Mouse (Mus musculus): Measurements from ENCODE around the gene Ube2n. TPM values are rescaled to one million over a fixed set of nuclear protein-coding genes. Genes with fewer than 3 reads are reported as not detected.

Ube2n gene
- polyA plus RNA-seq, 1 experiment: 301 TPM

- TF ChIP-seq POLR2A (IDR thresholded peaks at IDR 0.05; ENCODE audit: insufficient read depth, low read length) (no peak), CTCF (IDR thresholded peaks at IDR 0.05; ENCODE audit: low read depth, low read length) (peak; percentile 35), EP300 (IDR thresholded peaks at IDR 0.05; ENCODE audit: insufficient read depth, low read depth, low read length) (no peak)
- Histone ChIP-seq H3K4me1 (ENCODE audit: control insufficient read depth, insufficient read depth, low read length) (peaks cover 2% of the 10 kb centered on the region), H3K9me3 (replicated peaks; ENCODE audit: control insufficient read depth, insufficient read depth, low read length, poor library complexity, severe bottlenecking) (no peaks in the 10 kb centered on the region), H3K27ac (ENCODE audit: insufficient read depth, low read length) (no peak overlapping the region), H3K36me3 (ENCODE audit: control insufficient read depth, insufficient read depth, low read length, poor library complexity, severe bottlenecking) (peaks cover 24% of the 10 kb centered on the region), H3K9ac (ENCODE audit: low read depth, poor library complexity, severe bottlenecking) (no peak overlapping the region), H3K4me3 (ENCODE audit: low read depth, low read length) (no peak overlapping the region), H3K27me3 (ENCODE audit: control insufficient read depth, insufficient read depth, low read length, poor library complexity, severe bottlenecking) (no peaks in the 10 kb centered on the region)
Measured at GRCm38 (mm10) chr10:95555866-95556265, 40.9 kb downstream of the Ube2n start.

- no peak overlapping the region for H3K4me3 ChIP-seq (ENCODE audit: low read depth, low read length)
- H3K27ac ChIP-seq (ENCODE audit: insufficient read depth, low read length): no peak overlapping the region
- no peak overlapping the region for H3K9ac ChIP-seq (ENCODE audit: low read depth, poor library complexity, severe bottlenecking)
- TF ChIP-seq CTCF (IDR thresholded peaks at IDR 0.05; ENCODE audit: low read depth, low read length) (peak; percentile 49), POLR2A (IDR thresholded peaks at IDR 0.05; ENCODE audit: insufficient read depth, low read length) (no peak)
- H3K36me3 ChIP-seq (ENCODE audit: control insufficient read depth, insufficient read depth, low read length, poor library complexity, severe bottlenecking): peaks cover 21% of the 10 kb centered on the region
- no peaks in the 10 kb centered on the region for H3K9me3 ChIP-seq (replicated peaks; ENCODE audit: control insufficient read depth, insufficient read depth, low read length, poor library complexity, severe bottlenecking)
- peaks cover 2% of the 10 kb centered on the region for H3K4me1 ChIP-seq (ENCODE audit: control insufficient read depth, insufficient read depth, low read length)
- H3K27me3 ChIP-seq (ENCODE audit: control insufficient read depth, insufficient read depth, low read length, poor library complexity, severe bottlenecking): no peaks in the 10 kb centered on the region
Measured at GRCm38 (mm10) chr10:95557337-95557828, 42.4 kb downstream of the Ube2n start.

- no peak for TF ChIP-seq POLR2A (IDR thresholded peaks at IDR 0.05; ENCODE audit: insufficient read depth, low read length)
- TF ChIP-seq CTCF (IDR thresholded peaks at IDR 0.05; ENCODE audit: low read depth, low read length): no peak
- no peak for TF ChIP-seq EP300 (IDR thresholded peaks at IDR 0.05; ENCODE audit: insufficient read depth, low read depth, low read length)
- Histone ChIP-seq H3K9ac (ENCODE audit: low read depth, poor library complexity, severe bottlenecking) (no peak overlapping the region), H3K4me3 (ENCODE audit: low read depth, low read length) (no peak overlapping the region), H3K9me3 (replicated peaks; ENCODE audit: control insufficient read depth, insufficient read depth, low read length, poor library complexity, severe bottlenecking) (no peaks in the 10 kb centered on the region), H3K4me1 (ENCODE audit: control insufficient read depth, insufficient read depth, low read length) (peaks cover 2% of the 10 kb centered on the region), H3K27me3 (ENCODE audit: control insufficient read depth, insufficient read depth, low read length, poor library complexity, severe bottlenecking) (no peaks in the 10 kb centered on the region), H3K27ac (ENCODE audit: insufficient read depth, low read length) (no peak overlapping the region), H3K36me3 (ENCODE audit: control insufficient read depth, insufficient read depth, low read length, poor library complexity, severe bottlenecking) (peaks cover 19% of the 10 kb centered on the region)
Measured at GRCm38 (mm10) chr10:95559426-95559825, 44.5 kb downstream of the Ube2n start.

- H3K4me1 ChIP-seq (ENCODE audit: control insufficient read depth, insufficient read depth, low read length): peaks cover 2% of the 10 kb centered on the region
- H3K4me3 ChIP-seq (ENCODE audit: low read depth, low read length): 0 out of 2 replicates have a peak overlapping the region, but pooled peaks have one; percentile 12
- H3K36me3 ChIP-seq (ENCODE audit: control insufficient read depth, insufficient read depth, low read length, poor library complexity, severe bottlenecking): peaks cover 16% of the 10 kb centered on the region
- H3K27ac ChIP-seq (ENCODE audit: insufficient read depth, low read length): no peak overlapping the region
- H3K27me3 ChIP-seq (ENCODE audit: control insufficient read depth, insufficient read depth, low read length, poor library complexity, severe bottlenecking): no peaks in the 10 kb centered on the region
- H3K9me3 ChIP-seq (replicated peaks; ENCODE audit: control insufficient read depth, insufficient read depth, low read length, poor library complexity, severe bottlenecking): no peaks in the 10 kb centered on the region
- no peak overlapping the region for H3K9ac ChIP-seq (ENCODE audit: low read depth, poor library complexity, severe bottlenecking)
- TF ChIP-seq POLR2A (IDR thresholded peaks at IDR 0.05; ENCODE audit: insufficient read depth, low read length) (no peak), EP300 (IDR thresholded peaks at IDR 0.05; ENCODE audit: insufficient read depth, low read depth, low read length) (no peak), CTCF (IDR thresholded peaks at IDR 0.05; ENCODE audit: low read depth, low read length) (no peak)
Measured at GRCm38 (mm10) chr10:95560394-95560983, 45.5 kb downstream of the Ube2n start.

- Histone ChIP-seq H3K27me3 (ENCODE audit: control insufficient read depth, insufficient read depth, low read length, poor library complexity, severe bottlenecking) (no peaks in the 10 kb centered on the region), H3K9me3 (replicated peaks; ENCODE audit: control insufficient read depth, insufficient read depth, low read length, poor library complexity, severe bottlenecking) (no peaks in the 10 kb centered on the region), H3K4me3 (ENCODE audit: low read depth, low read length) (peak overlapping the region; percentile 30), H3K9ac (ENCODE audit: low read depth, poor library complexity, severe bottlenecking) (peak overlapping the region; percentile 97), H3K4me1 (ENCODE audit: control insufficient read depth, insufficient read depth, low read length) (peaks cover 2% of the 10 kb centered on the region), H3K36me3 (ENCODE audit: control insufficient read depth, insufficient read depth, low read length, poor library complexity, severe bottlenecking) (peaks cover 14% of the 10 kb centered on the region), H3K27ac (ENCODE audit: insufficient read depth, low read length) (no peak overlapping the region)
- no peak for TF ChIP-seq EP300 (IDR thresholded peaks at IDR 0.05; ENCODE audit: insufficient read depth, low read depth, low read length)
- no peak for TF ChIP-seq POLR2A (IDR thresholded peaks at IDR 0.05; ENCODE audit: insufficient read depth, low read length)
- TF ChIP-seq CTCF (IDR thresholded peaks at IDR 0.05; ENCODE audit: low read depth, low read length): no peak
Measured at GRCm38 (mm10) chr10:95561616-95562015, 46.7 kb downstream of the Ube2n start.

- Histone ChIP-seq H3K9ac (ENCODE audit: low read depth, poor library complexity, severe bottlenecking) (peak overlapping the region; percentile 97), H3K27ac (ENCODE audit: insufficient read depth, low read length) (no peak overlapping the region), H3K4me3 (ENCODE audit: low read depth, low read length) (peak overlapping the region; percentile 76), H3K4me1 (ENCODE audit: control insufficient read depth, insufficient read depth, low read length) (peaks cover 2% of the 10 kb centered on the region), H3K36me3 (ENCODE audit: control insufficient read depth, insufficient read depth, low read length, poor library complexity, severe bottlenecking) (peaks cover 14% of the 10 kb centered on the region), H3K9me3 (replicated peaks; ENCODE audit: control insufficient read depth, insufficient read depth, low read length, poor library complexity, severe bottlenecking) (no peaks in the 10 kb centered on the region), H3K27me3 (ENCODE audit: control insufficient read depth, insufficient read depth, low read length, poor library complexity, severe bottlenecking) (no peaks in the 10 kb centered on the region)
- TF ChIP-seq CTCF (IDR thresholded peaks at IDR 0.05; ENCODE audit: low read depth, low read length) (no peak), EP300 (IDR thresholded peaks at IDR 0.05; ENCODE audit: insufficient read depth, low read depth, low read length) (no peak), POLR2A (IDR thresholded peaks at IDR 0.05; ENCODE audit: insufficient read depth, low read length) (no peak)
Measured at GRCm38 (mm10) chr10:95562395-95562794, 47.5 kb downstream of the Ube2n start.

All from ES-Bruce4 (cell line).